Mouse (Mus musculus): ENCODE results near the gene Ola1. TPM values are rescaled to one million over a fixed set of nuclear protein-coding genes. Genes with fewer than 3 reads are reported as not detected.

Gene Ola1
- total and polyA plus RNA-seq, 3 experiments, result 114 to 182 (median 175) TPM

- dilution Hi-C loops (cut with MboI; ENCODE audit: extremely low pct_ligation_motif_present, extremely low pct_unique_long_range_greater_than_20kb, low sequenced_read_pairs) (no loop called here), in situ Hi-C loops (cut with MboI; ENCODE audit: low pct_ligation_motif_present, low pct_unique_long_range_greater_than_20kb, low sequenced_read_pairs) (no loop called here)
- H3K9ac ChIP-seq (ENCODE audit: insufficient read depth, low read depth), result no peak overlapping the region
- H3K9me3 ChIP-seq (replicated peaks; ENCODE audit: low read length), result no peaks in the 10 kb centered on the region
- no peaks in the 10 kb centered on the region for H3K27me3 ChIP-seq (replicated peaks)
- no peaks in the 10 kb centered on the region for H3K79me2 ChIP-seq (replicated peaks; ENCODE audit: control insufficient read depth, extremely low read depth, insufficient read depth, poor library complexity, severe bottlenecking)
- DNase-seq (ENCODE audit: extremely low read depth), result no peak
- TF ChIP-seq USF1 (IDR thresholded peaks at IDR 0.05; ENCODE audit: low read depth, low read length) (no peak), BHLHE40 (IDR thresholded peaks at IDR 0.05; ENCODE audit: low read depth, low read length) (no peak), SMC3 (IDR thresholded peaks at IDR 0.05; ENCODE audit: low read depth, low read length) (no peak), ELF1 (IDR thresholded peaks at IDR 0.05; ENCODE audit: low read depth, low read length) (no peak), IRF4 (IDR thresholded peaks at IDR 0.05; ENCODE audit: low read depth, low read length) (no peak), MYC (IDR thresholded peaks at IDR 0.05; ENCODE audit: low read depth, low read length) (no peak), PAX5 (IDR thresholded peaks at IDR 0.05; ENCODE audit: low read length) (no peak), POLR2AphosphoS2 (IDR thresholded peaks at IDR 0.05; ENCODE audit: low read depth, low read length) (no peak), ETS1 (conservative IDR thresholded peaks at IDR 0.05; ENCODE audit: low read depth, low read length) (no peak), MEF2A (IDR thresholded peaks at IDR 0.05; ENCODE audit: borderline replicate concordance, low read depth, low read length) (no peak), SIN3A (IDR thresholded peaks at IDR 0.05; ENCODE audit: low read length) (no peak), TBP (conservative IDR thresholded peaks at IDR 0.05; ENCODE audit: low read depth, low read length) (no peak), NRF1 (IDR thresholded peaks at IDR 0.05; ENCODE audit: low read depth, low read length) (no peak), USF2 (conservative IDR thresholded peaks at IDR 0.05; ENCODE audit: low read depth, low read length) (no peak), JUN (IDR thresholded peaks at IDR 0.05; ENCODE audit: insufficient read depth, low read depth, low read length) (no peak), RAD21 (IDR thresholded peaks at IDR 0.05; ENCODE audit: low read depth, low read length) (no peak; the same call in none of the 2 replicates), ZC3H11A (IDR thresholded peaks at IDR 0.05; ENCODE audit: low read depth, low read length) (no peak), MAFK (IDR thresholded peaks at IDR 0.05; ENCODE audit: insufficient replicate concordance, low read length) (no peak)
- H3K4me1 ChIP-seq (ENCODE audit: control insufficient read depth in 1 of 2, insufficient read depth in 2 of 2), result peaks cover 14 to 46% of the 10 kb centered on the region in 2 experiments
- no peak overlapping the region for H3K4me2 ChIP-seq (ENCODE audit: insufficient read depth, low read depth, poor library complexity, severe bottlenecking)
- H3K27ac ChIP-seq (ENCODE audit: insufficient read depth, low read depth), result no peak overlapping the region
- H3K4me3 ChIP-seq (replicated peaks in 1 of 3; ENCODE audit: low read depth in 2 of 3, low read length in 2 of 3, poor library complexity in 1 of 3), result no peak overlapping the region
- no peaks in the 10 kb centered on the region for H3K36me3 ChIP-seq (replicated peaks in 1 of 2; ENCODE audit: control insufficient read depth in 1 of 2, insufficient read depth in 1 of 2, low read length in 1 of 2)
Observed at GRCm38 (mm10) chr2:73066307-73067167, 152.2 kb downstream of the Ola1 start.

Data from CH12.LX (cell line).